Mouse (Mus musculus) lung, postnatal 0 days (tissue): ENCODE results near the gene AC124108.1. TPM values are rescaled to one million over a fixed set of nuclear protein-coding genes. Genes with fewer than 3 reads are reported as not detected.

ENCODE experiments used
- ATAC-seq: fragments of 200-750 bp; cut with Nextera tagmentation; 2 replicates; pipeline ENCODE4 v1.8.0; 2017; ENCODE audit warnings: moderate library complexity
- DNase-seq: peaks from one replicate; pipeline ENCODE4 v3.0.0-alpha.2; 2016; ENCODE audit warnings: low spot score
- H3K27ac ChIP-seq: fragments of 300-500 bp; sonication (generic); 2 replicates; pipeline ENCODE4 v1.5.1; 2014; ENCODE audit warnings: antibody characterized with exemption, mild to moderate bottlenecking, low read length, mixed read lengths
- H3K27me3 ChIP-seq: fragments of 300-500 bp; sonication (generic); replicated peaks from 2 replicates; pipeline ENCODE4 v1.6.1; 2014; ENCODE audit warnings: low read length, mixed read lengths; ENCODE audit not compliant: insufficient read depth
- H3K36me3 ChIP-seq: fragments of 300-500 bp; sonication (generic); 2 replicates; pipeline ENCODE4 v1.6.1; 2014; ENCODE audit warnings: low read length, mixed read lengths; ENCODE audit not compliant: insufficient read depth
- H3K4me1 ChIP-seq: fragments of 300-500 bp; sonication (generic); 2 replicates; pipeline ENCODE4 v1.6.1; 2014; ENCODE audit warnings: antibody characterized with exemption, low read depth, low read length, mixed read lengths; ENCODE audit not compliant: insufficient read depth
- H3K4me2 ChIP-seq: fragments of 300-500 bp; sonication (generic); replicated peaks from 2 replicates; pipeline ENCODE4 v1.6.1; 2014; ENCODE audit warnings: low read depth, mild to moderate bottlenecking, low read length, moderate library complexity, mixed read lengths
- H3K4me3 ChIP-seq: fragments of 300-500 bp; sonication (generic); 2 replicates; pipeline ENCODE4 v1.5.1; 2014; ENCODE audit warnings: low read depth, low read length
- H3K9ac ChIP-seq: fragments of 300-500 bp; sonication (generic); replicated peaks from 2 replicates; pipeline ENCODE4 v1.6.1; 2014; ENCODE audit warnings: low read depth, mild to moderate bottlenecking
- H3K9me3 ChIP-seq: fragments of 300-500 bp; sonication (generic); 2 replicates; pipeline ENCODE4 v1.6.1; 2016; ENCODE audit warnings: low read length, mixed read lengths
- CTCF ChIP-seq: IDR thresholded peaks from 2 replicates; pipeline ENCODE4 v1.5.1; 2016; ENCODE audit warnings: antibody characterized with exemption, mild to moderate bottlenecking
- EP300 ChIP-seq: IDR thresholded peaks from 2 replicates; pipeline ENCODE4 v1.6.1; 2016; ENCODE audit warnings: antibody characterized with exemption, mild to moderate bottlenecking, control low read depth
- WGBS: fragments of 180-500 bp; shearing (Covaris S2); extraction: QIAGEN DNeasy Blood & Tissue Kit; methylation state at CpG from one replicate; pipeline ENCODE4 v1.1.7; 2014; 5-methylcytosine and 5-hydroxymethylcytosine counted together
- polyA plus RNA-seq: library from polyadenylated mRNA; unstranded; fragments of >200 nt; fragmentation: Nextera tagmentation; extraction: Ambion mirVana; gene quantifications from 2 replicates; pipeline ENCODE4 v1.2.1, GENCODE M21; 2015

Gene AC124108.1
- polyA plus RNA-seq, 1 experiment from 2014 or later = not detected

DNA sequence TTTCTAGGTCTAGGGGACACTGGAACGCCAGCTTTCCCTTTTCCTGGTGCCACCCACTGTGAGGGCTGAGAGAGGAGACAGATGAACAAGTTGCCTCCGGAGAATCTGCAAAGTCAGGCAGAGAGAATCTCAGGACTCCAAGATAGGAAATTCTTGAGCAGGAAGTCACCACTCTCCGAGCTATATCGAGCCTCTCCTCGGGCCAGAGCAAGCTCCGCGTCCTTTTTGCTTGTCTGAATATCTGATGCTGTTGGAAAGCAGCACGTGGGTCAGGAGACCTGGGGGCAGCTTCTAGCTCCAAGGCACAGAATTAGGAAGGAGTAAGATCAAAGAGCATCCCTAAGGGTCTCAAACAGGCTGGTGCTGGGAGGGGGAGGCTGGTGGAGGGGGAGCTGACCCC lies 37.6 kb upstream of the AC124108.1 start:
- Histone ChIP-seq H3K27ac (no peak overlapping the region), H3K36me3 (no peaks in the 10 kb centered on the region), H3K4me2 (no peak overlapping the region), H3K4me1 (no peaks in the 10 kb centered on the region), H3K9ac (no peak overlapping the region), H3K9me3 (no peaks in the 10 kb centered on the region), H3K27me3 (0 out of 2 replicates have a peak, but pooled peaks cover 6% of the 10 kb centered on the region), H3K4me3 (no peak overlapping the region)
- WGBS = 49% methylated on average over 8 of the region's 8 CpGs
- ATAC-seq (no peak), DNase-seq (no peak)
- no peak for TF ChIP-seq EP300
- no peak for TF ChIP-seq CTCF

DNA sequence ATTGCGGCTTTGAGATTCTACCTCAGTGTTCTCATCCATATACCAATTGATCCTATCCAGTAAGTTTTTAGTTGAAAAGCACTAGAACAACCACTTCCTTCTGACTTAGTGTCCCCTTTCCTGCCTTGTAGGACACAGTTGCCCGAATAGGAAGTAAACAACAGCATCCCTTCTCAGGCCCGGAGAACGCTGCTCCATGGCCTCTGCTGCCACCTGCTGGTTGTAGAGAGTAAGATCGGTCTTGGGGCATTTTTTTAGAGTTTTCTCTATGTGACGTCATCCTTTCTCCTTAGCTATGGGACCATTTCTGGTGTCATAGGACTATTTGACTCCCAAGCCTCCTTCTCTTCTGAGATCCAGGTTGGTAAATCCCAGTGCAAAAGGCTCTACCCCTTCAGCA lies 35.5 kb upstream of the AC124108.1 start:
- no peaks in the 10 kb centered on the region for H3K36me3 ChIP-seq
- H3K27ac ChIP-seq = no peak overlapping the region
- H3K4me1 ChIP-seq = no peaks in the 10 kb centered on the region
- peaks cover 6% of the 10 kb centered on the region; the same call in 1 of the 2 replicates for H3K27me3 ChIP-seq
- no peak overlapping the region for H3K4me2 ChIP-seq
- H3K4me3 ChIP-seq = no peak overlapping the region
- DNase-seq = peak; percentile 96
- peak; percentile 27 for ATAC-seq
- 11% methylated on average over 6 of the region's 6 CpGs for WGBS
- no peak overlapping the region for H3K9ac ChIP-seq
- H3K9me3 ChIP-seq = no peaks in the 10 kb centered on the region
- no peak for TF ChIP-seq EP300
- TF ChIP-seq CTCF = peak; percentile 98

DNA sequence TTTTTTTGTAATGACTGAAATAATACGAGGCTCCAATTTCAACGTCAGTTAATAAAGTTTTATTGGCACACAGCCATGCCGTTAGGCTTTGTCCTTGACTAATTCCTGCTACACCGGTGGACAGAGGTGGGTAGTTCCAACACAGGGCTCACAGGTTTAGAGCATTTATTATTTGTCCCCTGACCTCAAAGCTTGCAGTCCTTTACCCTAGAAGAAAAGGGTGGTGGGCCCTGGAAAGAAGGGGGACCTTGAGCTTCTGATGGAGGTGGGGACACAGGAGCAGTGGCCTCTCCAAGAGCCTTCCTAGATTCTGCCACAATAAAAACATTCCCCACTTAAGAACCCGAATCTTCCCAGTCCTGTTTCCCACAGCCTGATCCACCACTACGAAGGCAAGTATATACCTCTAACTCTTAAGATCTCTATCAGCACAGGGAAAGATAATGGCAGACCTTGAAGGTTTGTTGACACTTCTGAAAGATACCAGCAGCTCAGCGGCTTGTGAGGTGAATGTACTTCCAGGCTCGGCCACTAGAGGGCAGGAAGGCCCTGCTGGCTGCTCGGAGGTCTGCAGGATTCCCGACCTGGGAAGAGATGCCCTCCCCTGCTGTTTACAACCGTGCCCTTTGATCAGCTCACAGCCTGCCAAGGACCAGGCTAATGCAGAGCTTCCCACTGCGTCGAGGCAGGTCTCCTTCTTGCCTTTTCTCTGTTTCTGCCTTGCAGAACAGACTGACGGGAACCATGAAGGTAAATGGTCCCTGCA lies 34.1 kb upstream of the AC124108.1 start:
- DNase-seq (peak; percentile 79), ATAC-seq (peak; percentile 42)
- Histone ChIP-seq H3K9ac (no peak overlapping the region), H3K9me3 (no peaks in the 10 kb centered on the region), H3K27ac (no peak overlapping the region), H3K27me3 (peaks cover 6% of the 10 kb centered on the region; the same call in 1 of the 2 replicates), H3K4me3 (no peak overlapping the region), H3K4me2 (no peak overlapping the region), H3K36me3 (no peaks in the 10 kb centered on the region), H3K4me1 (no peaks in the 10 kb centered on the region)
- 12% methylated on average over 14 of the region's 14 CpGs for WGBS
- TF ChIP-seq EP300 (no peak), CTCF (peak; percentile 99)

DNA sequence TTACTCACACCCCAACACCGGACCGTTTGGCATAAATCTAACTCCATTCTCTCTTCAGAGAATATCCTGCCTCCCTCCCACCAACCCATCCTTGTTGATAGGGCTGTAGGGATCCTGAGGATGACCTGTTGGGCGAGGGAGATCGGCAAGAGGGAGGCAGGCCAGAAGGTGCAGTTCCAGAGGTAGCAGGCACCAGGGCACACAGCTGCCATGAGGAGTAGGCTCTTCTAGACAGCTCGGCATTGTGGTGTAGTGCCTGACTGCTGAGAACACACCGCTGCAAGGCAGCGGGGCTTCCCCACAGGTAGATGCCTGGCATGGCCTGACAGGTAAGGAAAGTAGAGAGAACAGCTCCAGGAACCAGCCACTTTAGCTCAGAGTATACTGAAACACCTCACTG lies 33.4 kb upstream of the AC124108.1 start:
- no peak for TF ChIP-seq CTCF
- no peak for TF ChIP-seq EP300
- H3K4me1 ChIP-seq = no peaks in the 10 kb centered on the region
- no peak overlapping the region for H3K4me3 ChIP-seq
- no peaks in the 10 kb centered on the region for H3K9me3 ChIP-seq
- H3K4me2 ChIP-seq = no peak overlapping the region
- H3K36me3 ChIP-seq = no peaks in the 10 kb centered on the region
- WGBS = 31% methylated on average over 7 of the region's 7 CpGs
- no peak for ATAC-seq
- no peak overlapping the region for H3K9ac ChIP-seq
- DNase-seq = no peak
- no peak overlapping the region for H3K27ac ChIP-seq
- peaks cover 6% of the 10 kb centered on the region; the same call in 1 of the 2 replicates for H3K27me3 ChIP-seq

DNA sequence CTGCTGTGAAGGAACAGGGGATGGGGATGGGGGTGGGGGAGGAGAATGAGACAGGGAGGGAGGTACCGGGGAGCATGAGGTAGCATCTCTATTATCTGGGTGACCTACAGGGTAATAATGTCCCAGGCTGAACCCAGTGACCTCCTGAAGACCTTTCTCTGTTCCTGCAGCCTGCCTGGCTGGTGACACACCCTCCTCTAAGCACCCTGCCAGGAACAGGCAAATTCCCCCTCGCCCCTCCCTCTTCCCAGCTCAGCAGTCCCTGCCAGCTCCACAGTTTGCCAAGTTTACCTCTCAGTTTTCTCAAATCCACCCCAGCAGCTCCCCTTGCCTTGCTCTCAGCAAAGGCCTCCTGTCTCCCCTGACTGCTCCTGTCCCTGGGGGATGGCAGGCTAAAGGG lies 32.5 kb upstream of the AC124108.1 start:
- DNase-seq (peak; percentile 78), ATAC-seq (peak; percentile 49)
- Histone ChIP-seq H3K9ac (no peak overlapping the region), H3K4me1 (no peaks in the 10 kb centered on the region), H3K27me3 (peaks cover 6% of the 10 kb centered on the region; the same call in 1 of the 2 replicates), H3K27ac (no peak overlapping the region), H3K36me3 (no peaks in the 10 kb centered on the region), H3K4me2 (no peak overlapping the region), H3K4me3 (no peak overlapping the region), H3K9me3 (no peaks in the 10 kb centered on the region)
- 12% methylated on average over 2 of the region's 2 CpGs for WGBS
- TF ChIP-seq CTCF (no peak), EP300 (no peak)

DNA sequence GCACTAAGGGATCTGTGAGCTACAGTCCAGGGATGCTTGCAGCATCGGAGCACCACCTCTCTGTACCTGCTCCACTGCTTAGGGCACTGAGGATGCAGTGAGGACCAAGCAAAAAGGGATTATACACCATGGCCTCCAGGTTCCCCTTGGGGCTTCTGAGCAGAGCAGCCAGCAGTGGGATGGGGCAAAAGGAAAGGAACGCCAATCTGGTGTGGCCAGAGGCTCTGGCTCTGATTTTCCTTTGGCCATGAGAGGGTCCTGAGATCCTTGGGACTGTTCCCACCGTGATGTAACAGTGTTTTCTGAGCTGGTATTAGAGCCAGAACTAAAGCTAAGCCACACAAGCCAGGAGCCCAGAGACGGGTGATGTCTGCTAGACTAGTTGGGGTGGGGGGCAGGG lies 31.6 kb upstream of the AC124108.1 start:
- TF ChIP-seq CTCF = no peak
- TF ChIP-seq EP300 = no peak
- no peaks in the 10 kb centered on the region for H3K4me1 ChIP-seq
- H3K9ac ChIP-seq = no peak overlapping the region
- no peak for ATAC-seq
- no peak overlapping the region for H3K4me3 ChIP-seq
- H3K36me3 ChIP-seq = no peaks in the 10 kb centered on the region
- no peak overlapping the region for H3K27ac ChIP-seq
- 65% methylated on average over 4 of the region's 4 CpGs for WGBS
- no peaks in the 10 kb centered on the region for H3K9me3 ChIP-seq
- no peak overlapping the region for H3K4me2 ChIP-seq
- no peak for DNase-seq
- H3K27me3 ChIP-seq = peaks cover 6% of the 10 kb centered on the region; the same call in 1 of the 2 replicates
